Mouse (Mus musculus): Measurements from ENCODE around the gene Ift81. TPM values are rescaled to one million over a fixed set of nuclear protein-coding genes. Genes with fewer than 3 reads are reported as not detected.

Ift81 gene
- total RNA-seq, 2 experiments from 2014 or later = 0.51 TPM; not detected in 1

DNA sequence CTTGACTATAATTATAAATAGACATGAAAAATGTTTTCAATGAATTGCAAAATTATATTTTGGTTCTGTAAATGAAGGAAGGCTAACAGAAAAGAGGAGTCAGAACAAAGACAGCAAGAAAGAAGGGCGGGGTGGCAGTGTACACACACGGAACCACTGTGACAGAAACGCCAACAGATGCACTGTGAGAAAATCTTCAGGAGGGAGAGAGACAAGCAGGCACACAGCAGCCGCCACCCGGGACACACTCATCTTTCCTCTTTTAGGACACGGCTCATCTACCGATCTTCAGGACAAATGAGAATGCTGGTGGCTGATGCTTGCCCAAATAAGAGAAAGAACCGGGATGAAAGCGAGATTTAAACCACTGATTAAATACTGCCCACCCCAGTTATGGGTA is 61.7 kb downstream of the Ift81 start:
- ATAC-seq (replicated peaks; ENCODE audit: low FRiP score, poor library complexity, severe bottlenecking) = no peak

DNA sequence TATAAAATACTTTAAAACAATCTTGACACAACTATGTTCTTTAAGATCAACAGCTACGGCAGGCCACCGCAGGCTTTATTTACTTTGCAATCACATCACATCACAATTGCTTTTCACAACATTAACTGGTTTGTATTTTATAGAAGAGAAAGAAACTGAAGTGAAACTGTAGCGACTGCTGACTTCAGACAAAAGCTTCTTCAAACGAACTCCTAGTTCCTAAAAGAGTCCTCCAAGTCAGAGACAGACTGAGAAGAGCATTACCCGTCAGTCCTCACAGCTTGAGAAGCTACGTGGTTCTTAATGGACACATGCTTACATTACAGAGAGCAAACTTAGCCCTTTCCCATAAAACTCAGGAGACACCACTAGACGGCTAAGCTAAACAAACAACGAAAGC is 63.9 kb downstream of the Ift81 start:
- ATAC-seq (replicated peaks; ENCODE audit: low FRiP score, poor library complexity, severe bottlenecking) = no peak

GRCm38 (mm10) chr5:122548671-122549070 is 65.6 kb downstream of the Ift81 start:
- no peak for ATAC-seq (replicated peaks; ENCODE audit: low FRiP score, poor library complexity, severe bottlenecking)

- no peak for ATAC-seq (replicated peaks; ENCODE audit: low FRiP score, poor library complexity, severe bottlenecking)
Observed at GRCm38 (mm10) chr5:122547810-122548209, 66.5 kb downstream of the Ift81 start.

DNA sequence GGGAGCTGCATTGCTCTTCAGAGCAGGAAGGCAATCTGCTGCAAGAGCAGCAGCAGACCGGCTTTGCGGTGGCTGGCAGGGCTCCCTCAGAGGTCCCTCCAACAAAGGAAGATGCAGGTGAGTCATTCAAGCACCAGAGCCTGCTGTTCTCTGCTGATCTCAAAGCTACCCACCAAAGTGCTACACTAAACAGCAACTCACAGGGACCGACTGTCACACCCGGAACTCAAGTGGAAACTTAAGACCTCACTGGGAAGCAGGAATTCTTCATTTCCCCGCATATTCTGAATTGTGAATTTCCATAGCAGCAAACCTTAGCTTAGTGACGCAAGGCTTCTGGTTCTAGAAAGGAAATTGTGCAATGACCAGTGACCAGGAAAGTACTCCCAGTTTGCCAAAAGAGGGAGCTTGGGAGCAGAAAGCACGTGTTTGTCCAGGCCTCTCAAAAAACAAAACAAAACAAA is 67.0 kb downstream of the Ift81 start:
- no peak for ATAC-seq (replicated peaks; ENCODE audit: low FRiP score, poor library complexity, severe bottlenecking)

- no peak for ATAC-seq (replicated peaks; ENCODE audit: low FRiP score, poor library complexity, severe bottlenecking)
Observed at GRCm38 (mm10) chr5:122543392-122543791, 70.9 kb downstream of the Ift81 start.

GRCm38 (mm10) chr5:122541871-122542270 is 72.4 kb downstream of the Ift81 start:
- no peak for ATAC-seq (replicated peaks; ENCODE audit: low FRiP score, poor library complexity, severe bottlenecking)

DNA sequence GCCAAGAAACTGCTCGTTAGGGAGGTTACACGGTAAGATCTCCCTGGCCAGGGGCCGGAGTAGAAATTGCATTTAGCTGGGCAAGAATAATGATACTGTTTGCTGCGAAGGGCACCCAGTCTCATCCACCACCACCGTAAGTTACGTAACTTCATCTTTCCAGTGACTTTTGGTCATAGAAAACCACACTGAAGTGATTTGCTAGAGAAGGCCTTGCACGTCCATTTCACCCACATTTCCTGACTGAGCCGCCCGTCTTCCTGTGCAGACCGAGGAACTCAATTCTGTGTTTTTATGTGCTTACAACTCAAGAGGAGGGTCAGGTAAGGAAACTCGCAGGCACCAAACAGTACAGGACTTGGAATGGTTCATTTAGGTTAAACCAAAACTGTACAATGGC is 76.2 kb downstream of the Ift81 start:
- ATAC-seq (replicated peaks; ENCODE audit: low FRiP score, poor library complexity, severe bottlenecking) = no peak

GRCm38 (mm10) chr5:122537654-122538053 is 76.7 kb downstream of the Ift81 start:
- ATAC-seq (replicated peaks; ENCODE audit: low FRiP score, poor library complexity, severe bottlenecking) = no peak

DNA sequence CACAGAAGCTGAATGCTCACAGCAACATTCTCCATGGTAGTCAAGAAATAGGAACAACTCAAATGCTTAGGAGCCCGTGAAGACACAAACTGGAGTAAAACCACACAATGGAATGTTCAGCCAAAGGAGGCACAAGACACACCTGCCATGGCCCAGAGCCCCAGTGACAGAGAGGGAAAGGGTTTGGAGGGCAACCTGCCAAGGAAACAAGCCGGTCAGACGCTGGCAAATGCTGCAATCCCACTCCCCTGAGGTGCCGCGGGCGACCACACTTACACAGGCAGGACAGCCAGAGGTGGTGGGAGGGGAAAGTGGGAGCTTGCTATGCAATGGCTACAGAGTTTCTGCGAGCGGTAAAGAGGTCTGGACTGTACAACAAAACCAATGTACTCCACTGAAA is 80.4 kb downstream of the Ift81 start:
- ATAC-seq (replicated peaks; ENCODE audit: low FRiP score, poor library complexity, severe bottlenecking) = no peak

- ATAC-seq (replicated peaks; ENCODE audit: low FRiP score, poor library complexity, severe bottlenecking) = no peak
Observed at GRCm38 (mm10) chr5:122529913-122530604, 84.3 kb downstream of the Ift81 start.

DNA sequence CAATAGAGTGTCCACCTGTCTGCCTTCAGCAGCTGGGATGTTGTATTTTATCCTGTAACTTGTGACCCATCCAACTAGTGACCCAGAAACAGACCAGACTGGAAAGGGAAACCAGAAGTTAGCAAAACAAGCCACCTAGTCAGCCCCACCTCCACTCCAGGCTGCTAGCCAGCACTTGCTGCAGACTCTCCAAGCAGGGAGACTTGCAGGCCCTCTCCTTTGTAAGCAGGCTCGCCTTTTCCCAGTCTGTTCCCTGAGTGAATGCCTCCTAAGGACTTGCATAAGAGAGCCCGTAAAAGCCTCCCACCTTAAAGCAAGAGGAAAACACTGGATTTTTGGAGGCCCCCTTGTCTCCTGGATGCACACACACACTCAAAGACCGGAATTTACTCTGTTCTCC is 85.0 kb downstream of the Ift81 start:
- ATAC-seq (replicated peaks; ENCODE audit: low FRiP score, poor library complexity, severe bottlenecking) = no peak

DNA sequence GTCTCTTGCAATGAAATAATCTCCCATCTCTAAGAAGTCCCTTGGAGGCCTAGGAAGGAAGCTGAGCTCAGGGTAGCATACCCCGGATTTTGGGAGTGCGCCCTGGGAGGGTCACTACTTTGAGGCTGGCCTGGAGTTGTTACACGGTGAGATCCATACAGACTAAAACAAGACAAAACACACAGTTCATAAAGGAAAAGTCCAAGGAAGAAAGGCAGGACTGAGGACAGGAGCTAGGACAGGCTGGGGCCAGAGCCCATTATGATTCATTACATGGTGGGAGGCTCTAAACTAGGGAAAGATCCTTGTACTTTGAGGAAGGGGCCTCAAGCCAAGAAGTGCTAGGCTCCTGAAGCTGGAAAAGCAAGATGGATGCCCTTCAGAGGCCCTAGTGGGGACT is 85.7 kb downstream of the Ift81 start:
- ATAC-seq (replicated peaks; ENCODE audit: low FRiP score, poor library complexity, severe bottlenecking) = no peak

GRCm38 (mm10) chr5:122527761-122528160 is 86.6 kb downstream of the Ift81 start:
- no peak for ATAC-seq (replicated peaks; ENCODE audit: low FRiP score, poor library complexity, severe bottlenecking)

GRCm38 (mm10) chr5:122526878-122527730 is 87.2 kb downstream of the Ift81 start:
- ATAC-seq (replicated peaks; ENCODE audit: low FRiP score, poor library complexity, severe bottlenecking) = no peak

DNA sequence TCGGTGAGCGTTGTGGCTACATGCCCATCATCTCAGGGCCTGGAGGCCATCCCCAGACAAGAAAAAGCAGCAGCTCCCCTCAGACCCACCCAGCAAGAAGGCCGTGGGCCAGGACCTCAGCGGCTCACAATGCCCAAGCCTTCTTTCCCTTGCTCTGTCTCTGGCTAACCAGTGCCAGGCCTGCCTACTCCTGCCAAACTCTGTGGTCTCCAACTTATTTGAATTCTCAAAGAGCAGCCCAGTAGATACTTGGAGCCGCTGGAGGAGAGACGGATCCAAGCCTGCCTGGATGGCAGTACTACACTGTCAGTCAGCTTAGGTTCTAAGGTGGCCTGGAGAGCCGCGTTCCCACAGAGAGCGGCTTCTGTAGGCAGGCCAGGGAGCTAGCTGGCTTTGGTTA is 87.9 kb downstream of the Ift81 start:
- no peak for ATAC-seq (replicated peaks; ENCODE audit: low FRiP score, poor library complexity, severe bottlenecking)

DNA sequence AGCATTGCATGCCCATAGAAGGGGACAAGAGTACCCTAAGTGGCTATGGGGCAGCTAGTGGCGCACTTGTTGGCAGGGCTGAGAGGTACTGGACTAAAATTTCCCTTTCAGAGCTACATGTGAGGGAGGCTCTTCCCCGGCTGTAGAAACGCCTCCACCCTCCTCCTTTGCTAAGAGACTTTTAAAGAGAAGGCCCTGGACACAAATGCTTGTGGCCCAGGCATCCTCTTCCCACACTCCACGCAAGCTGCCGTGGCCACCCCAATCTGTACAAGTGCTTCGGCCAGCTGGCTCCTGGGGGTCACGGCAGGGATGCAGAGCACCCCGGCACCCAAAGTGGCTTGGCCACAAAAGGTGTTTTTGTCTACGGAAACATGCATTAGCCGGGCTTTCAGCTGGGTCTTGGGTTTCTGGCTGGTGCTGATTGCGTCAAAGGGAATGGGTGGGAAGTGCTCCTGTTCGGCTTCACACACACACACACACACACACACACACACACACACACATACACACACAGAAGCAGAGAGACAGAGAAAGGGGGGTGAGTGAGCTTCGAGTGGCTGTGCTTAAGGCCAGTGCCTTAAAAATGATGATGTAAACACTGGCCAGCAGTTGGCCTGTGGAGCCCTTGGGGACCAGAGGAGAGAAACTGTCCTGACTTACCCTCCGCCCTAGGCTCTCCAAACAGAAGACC is 88.9 kb downstream of the Ift81 start:
- no peak for ATAC-seq (replicated peaks; ENCODE audit: low FRiP score, poor library complexity, severe bottlenecking)

DNA sequence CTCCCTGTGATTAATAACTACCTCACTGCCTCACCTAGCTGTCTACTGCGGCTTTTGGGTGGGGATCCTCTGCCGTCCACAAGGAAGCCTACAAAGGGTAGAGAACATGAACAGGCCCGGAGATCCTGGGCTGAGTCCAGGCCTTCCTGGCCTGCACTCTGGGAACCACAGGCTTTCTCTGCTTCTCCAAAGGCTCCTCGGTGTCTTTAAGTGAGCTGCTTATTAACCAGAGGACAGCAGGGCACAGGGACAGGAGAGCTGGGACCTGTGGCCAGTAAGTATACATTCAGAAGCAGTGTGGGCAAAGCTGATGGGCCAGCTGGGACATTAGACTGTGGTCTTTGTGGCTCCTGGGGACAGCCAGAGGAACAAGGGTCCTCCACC is 89.5 kb downstream of the Ift81 start:
- ATAC-seq (replicated peaks; ENCODE audit: low FRiP score, poor library complexity, severe bottlenecking) = no peak

GRCm38 (mm10) chr5:122524244-122524643 is 90.1 kb downstream of the Ift81 start:
- no peak for ATAC-seq (replicated peaks; ENCODE audit: low FRiP score, poor library complexity, severe bottlenecking)

- no peak for ATAC-seq (replicated peaks; ENCODE audit: low FRiP score, poor library complexity, severe bottlenecking)
Observed at GRCm38 (mm10) chr5:122521130-122521473, 93.2 kb downstream of the Ift81 start.

Data from erythroblast, adult 5-6 weeks (primary cell).